Mouse (Mus musculus): ENCODE results near the gene Rab26.

GRCm38 (mm10) chr17:24524734-24525133, 9.3 kb downstream of the Rab26 start:
- no peak for TF ChIP-seq CTCF (IDR thresholded peaks at IDR 0.05; ENCODE audit: low read depth)
- no peak for TF ChIP-seq EP300 (optimal IDR thresholded peaks at IDR 0.05)

Measured in stomach, postnatal 0 days (tissue).